Mouse (Mus musculus) layer of hippocampus, adult 11-12 months (tissue): ENCODE results near the gene Ctsg.
"Not testable (repeated sequence)": the region's sequence is repeated elsewhere in the genome, so short reads cannot be mapped to it uniquely, and the experiment has no call there.

ENCODE experiments used
- DNase-seq: peaks from one replicate; pipeline ENCODE4 v3.0.0; 2022; ENCODE audit warnings: low spot score

The Ctsg gene

DNA sequence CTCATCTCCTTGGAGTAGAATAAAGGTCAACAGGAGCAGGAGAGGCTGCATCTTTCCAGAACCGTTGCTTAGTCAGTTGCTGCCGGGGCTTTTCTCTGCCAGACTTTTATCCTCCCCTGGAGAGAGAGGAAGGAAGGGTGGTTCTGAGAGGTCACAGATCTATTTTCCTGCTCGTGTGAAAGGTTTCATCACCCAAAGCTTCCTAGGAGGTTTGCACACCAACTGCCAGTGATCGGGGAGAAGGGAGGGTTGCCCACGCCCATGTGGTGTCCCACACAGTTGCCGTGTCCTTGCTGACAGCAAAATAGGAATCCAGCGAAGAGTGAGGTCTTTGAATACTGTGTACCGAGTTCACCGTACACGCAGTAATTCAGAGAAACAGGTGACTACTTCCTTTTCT, at the start of gene Ctsg:
Gene Ctsg (minus strand): TSS at position 189 of the 400 bp plus-strand sequence.
- DNase-seq = no peak

- DNase-seq = not testable (repeated sequence)
These were observed 31.3 kb upstream of the Ctsg start for GRCm38 (mm10) chr14:56133675-56134074.

DNA sequence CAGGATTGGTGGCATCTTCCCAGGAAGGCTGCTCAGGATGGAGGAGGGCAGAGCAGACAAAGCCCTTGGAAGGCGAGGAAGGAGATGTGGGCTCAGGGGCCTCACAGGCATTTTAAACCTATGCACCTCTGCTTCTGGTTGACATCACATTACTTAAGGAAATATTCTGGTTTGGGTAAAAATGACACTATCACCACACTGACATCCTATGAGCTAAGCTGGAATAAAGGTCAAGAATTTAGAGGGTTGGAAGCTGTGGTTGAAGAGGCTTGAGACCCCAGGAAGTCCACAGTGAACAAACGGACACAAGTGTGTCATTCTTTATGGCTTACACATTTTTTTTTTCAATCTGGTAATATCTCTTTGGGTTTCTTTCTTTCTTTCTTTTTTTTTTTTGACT, 30.1 kb upstream of the Ctsg start, which contains the start of gene Gzmd:
Gene Gzmd (minus strand): TSS at position 101 of the 400 bp plus-strand sequence.
- not testable (repeated sequence) for DNase-seq

DNA sequence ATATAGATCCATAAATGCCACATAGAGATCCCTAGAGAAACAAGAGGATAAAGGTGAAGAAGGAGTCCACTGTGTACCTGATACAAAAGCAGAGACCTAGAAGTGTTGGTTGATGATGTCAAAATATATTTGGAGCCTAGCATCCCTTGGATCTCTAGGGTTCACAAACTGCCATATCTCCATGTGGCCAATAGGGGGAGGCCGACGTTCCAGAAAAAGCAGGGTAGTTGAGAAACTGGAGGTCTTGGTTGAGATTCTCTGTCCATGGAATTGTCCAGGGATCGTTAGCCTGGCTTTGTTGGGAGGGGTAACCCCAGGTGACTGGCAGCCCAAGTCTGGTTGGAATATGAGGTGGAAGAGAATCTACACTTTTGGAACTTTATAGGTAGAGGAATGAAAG, 26.0 kb upstream of the Ctsg start:
- DNase-seq = no peak

- DNase-seq = no peak
These were observed 21.1 kb upstream of the Ctsg start for GRCm38 (mm10) chr14:56123516-56123915.

DNA sequence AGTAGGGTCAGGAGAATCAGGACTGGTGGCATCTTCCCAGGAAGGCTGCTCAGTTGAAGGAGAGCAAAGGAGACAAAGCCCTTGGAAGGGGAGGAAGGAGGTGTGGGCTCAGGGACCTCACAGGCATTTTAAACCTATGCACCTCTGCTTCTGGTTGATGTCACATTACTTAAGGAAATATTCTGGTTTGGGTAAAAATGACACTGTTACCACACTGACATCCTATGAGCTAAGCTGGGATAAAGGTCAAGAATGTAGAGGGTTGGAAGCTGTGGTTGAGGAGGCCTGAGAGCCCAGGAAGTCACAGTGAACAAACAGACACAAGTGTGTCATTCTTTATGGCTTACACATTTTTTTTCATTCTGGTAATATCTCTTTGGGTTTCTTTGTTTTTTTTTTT, 18.2 kb upstream of the Ctsg start, which contains the start of gene Gzme:
Gene Gzme (minus strand): TSS at position 101 of the 400 bp plus-strand sequence.
- no peak for DNase-seq

DNA sequence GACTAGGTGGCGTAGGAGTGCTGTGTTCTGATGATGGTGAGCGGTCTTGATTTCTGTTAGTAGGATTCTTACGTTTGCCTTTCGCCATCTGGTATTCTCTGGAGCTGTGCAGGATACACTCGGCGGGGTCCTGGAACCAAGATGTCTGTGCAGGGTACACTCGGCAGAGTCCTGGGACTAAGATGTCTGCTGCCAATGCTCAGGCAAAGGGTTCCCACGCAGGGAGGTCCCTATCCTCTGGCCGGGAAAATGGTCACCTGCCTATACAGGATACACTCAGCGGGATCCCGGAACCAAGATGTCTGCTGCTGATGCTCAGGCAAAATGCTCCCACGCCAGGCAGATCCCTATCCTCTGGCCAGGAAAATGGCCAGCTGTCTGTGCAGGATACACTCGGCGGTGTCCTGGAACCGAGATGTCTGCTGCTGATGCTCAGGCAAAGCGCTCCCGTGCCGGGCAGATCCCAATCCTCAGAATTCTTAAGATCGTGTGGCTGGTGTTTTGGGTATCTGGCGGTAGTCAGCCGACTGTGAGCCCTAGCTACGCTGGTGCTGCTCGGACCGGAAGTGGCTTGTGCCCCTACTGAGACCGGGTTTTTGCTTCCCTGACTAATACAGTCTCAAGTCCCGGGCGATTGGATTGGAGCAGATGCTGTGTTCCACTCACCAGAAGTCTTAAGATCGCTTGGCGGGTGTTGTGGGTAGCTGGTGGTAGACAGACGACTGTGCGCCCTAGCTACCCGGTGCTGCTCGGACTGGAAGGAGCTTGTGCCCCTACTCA, 13.3 kb upstream of the Ctsg start:
- not testable (repeated sequence) for DNase-seq

- no peak for DNase-seq
These were observed 3.2 kb upstream of the Ctsg start for GRCm38 (mm10) chr14:56105447-56106180.

DNA sequence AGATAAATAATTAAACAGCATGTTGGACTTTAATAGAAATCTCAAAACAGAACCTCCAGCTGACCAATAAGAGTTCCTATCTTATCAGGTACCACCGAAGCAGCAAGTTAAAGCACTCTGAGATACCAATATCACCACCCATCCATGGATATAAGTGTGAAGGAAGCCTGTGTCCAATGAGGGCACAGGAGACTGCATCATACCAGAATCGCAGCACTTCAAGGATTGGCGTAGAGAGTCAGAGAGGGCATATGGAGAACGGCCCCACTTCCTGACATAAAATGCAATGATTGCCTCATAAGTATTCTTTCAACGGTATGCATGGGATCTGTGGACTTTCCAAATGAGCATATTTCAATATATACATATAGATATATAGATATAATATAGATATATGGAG, 2.6 kb upstream of the Ctsg start:
- DNase-seq = no peak

DNA sequence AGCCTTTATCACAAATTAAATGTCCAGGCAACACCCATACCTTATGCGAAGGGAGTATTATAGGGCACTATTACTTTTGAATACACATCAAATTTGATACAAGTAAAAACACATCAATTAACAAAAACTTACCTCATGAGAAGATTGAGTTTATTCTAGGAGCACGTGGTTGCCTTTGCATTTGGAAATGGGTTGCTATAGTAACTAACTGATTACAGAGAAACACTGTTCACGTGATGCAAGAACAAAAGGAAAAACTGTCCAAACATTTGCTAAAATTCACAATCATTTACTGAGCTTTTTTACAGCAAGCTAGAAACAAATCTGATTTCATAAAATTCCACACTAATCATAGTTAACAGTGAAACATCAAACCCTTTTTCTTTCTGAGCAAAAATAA, 1.1 kb upstream of the Ctsg start:
- DNase-seq = no peak

GRCm38 (mm10) chr14:56098940-56099339, 3.4 kb downstream of the Ctsg start:
- DNase-seq = no peak

DNA sequence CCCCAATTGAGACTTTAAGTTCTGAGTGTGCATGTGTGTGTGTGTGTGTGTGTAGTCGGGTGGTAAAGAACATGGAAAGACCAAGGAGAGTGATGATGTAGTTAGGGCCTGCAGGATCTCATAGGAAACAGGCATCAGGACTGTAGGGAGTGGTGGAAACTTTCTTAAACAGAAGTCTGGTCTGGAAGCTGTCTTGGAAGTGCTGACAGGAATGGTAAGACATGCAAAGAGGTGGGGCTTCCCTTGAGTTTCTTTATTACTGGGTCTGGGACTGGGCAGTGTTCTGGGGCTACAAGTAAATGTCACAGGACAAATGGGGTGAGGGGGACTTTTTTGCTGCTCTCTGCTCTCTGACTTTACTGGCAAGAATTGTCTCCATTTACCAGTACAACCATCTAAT, 4.8 kb downstream of the Ctsg start:
- DNase-seq = no peak

DNA sequence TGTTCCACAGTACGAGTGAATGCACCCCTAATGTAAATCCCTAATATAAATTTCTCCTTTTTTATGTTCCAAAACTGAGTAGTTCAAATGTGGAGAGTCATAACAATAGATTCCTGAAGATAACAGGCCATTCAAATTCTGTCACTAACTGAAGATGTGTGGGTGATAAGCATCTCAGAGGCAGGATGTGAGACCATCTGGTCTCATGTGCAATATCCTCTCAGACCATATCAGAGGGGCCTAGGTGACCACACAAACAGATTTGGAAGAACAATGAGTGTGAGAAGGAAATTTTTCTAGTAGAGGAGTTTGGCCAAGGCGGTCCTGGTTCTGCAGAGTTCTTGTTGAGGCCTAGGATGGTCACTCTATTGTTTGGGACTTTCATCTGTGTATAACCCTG, 9.0 kb downstream of the Ctsg start:
- no peak for DNase-seq

- DNase-seq = no peak
These were observed 15.7 kb downstream of the Ctsg start for GRCm38 (mm10) chr14:56086711-56087110.

DNA sequence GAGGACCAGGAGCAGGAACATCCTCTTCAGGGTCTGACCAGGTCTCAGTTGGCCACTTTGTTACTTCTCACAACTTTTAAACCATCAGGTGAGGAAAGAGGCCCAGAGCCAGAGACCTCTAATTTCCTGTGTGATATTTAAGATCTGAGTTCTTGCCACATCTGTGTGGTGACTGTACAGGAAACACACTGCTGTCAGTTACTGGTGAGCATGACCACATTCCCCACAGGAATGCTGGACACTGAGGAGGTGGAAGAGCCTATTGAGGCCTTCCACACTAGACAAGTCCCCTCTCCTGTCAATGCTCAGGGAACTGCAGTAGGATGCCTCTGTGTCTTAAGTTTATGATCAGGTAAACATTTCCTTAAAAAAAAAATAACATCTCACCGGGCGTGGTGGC, 17.2 kb downstream of the Ctsg start, which contains the start of gene Mcpt8:
Gene Mcpt8 (minus strand): TSS at position 107 of the 400 bp plus-strand sequence.
- no peak for DNase-seq

GRCm38 (mm10) chr14:56082016-56082415, 20.4 kb downstream of the Ctsg start:
- no peak for DNase-seq

- DNase-seq = not testable (repeated sequence)
These were observed 40.2 kb downstream of the Ctsg start, which contains the start of gene Mcpt4 for GRCm38 (mm10) chr14:56062213-56062612. Mcpt4 (minus strand) TSS chr14:56062313.

DNA sequence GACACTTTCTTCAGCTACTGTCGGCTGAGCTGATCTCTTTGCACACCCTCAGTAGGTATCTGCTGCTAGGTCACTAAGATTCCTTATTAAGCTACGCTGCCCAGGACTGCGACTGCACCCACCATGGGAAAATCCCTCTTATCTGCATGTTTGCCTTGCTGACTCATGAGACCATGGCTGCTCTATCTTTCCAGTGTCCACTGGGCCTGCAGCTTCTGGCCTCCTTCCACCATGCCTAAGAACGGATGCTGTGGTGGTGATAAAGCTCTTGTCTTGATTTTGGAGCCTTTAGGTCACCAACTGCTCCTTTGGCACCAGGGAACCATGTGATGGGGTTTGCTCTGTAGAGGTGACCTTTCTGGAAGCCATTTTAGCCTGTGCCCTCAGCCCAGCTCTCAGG, 44.7 kb downstream of the Ctsg start:
- no peak for DNase-seq

- DNase-seq = no peak
These were observed 47.0 kb downstream of the Ctsg start for GRCm38 (mm10) chr14:56055408-56055807.
